11 mouse cellular contexts compared by ENCODE assay signal in genomic region chr19:4135963-4136345, GRCm38 (mm10). TPM values are rescaled to one million over a fixed set of nuclear protein-coding genes. Genes with fewer than 3 reads are reported as not detected.
DNase-seq lines count a peak whose midpoint lies in the region; ATAC-seq and TF ChIP-seq lines count a peak whose summit lies in the region.
"Not testable (repeated sequence)": the region's sequence is repeated elsewhere in the genome, so short reads cannot be mapped to it uniquely, and the experiment has no call there.
"Had no signal": no experiment of that assay in that cellular context is flagged by ENCODE, and none has a peak within 500 bp of the region (broad histone marks: within the 10 kb centered on the region; RNA-seq: fewer than 3 reads in every experiment).

No protein-coding gene starts in this region.

- not testable (repeated sequence) for H3K27me3 ChIP-seq in C2C12 (ENCODE audit: control insufficient read depth, insufficient read depth, insufficient read length); Patski; intestine, embryonic 15.5 days (replicated peaks); testis, adult 2 months (ENCODE audit: control insufficient read depth, insufficient read depth, low read length)
- peaks cover 11% of the 10 kb centered on the region; the same call in 1 of the 2 replicates for H3K27me3 ChIP-seq in liver, embryonic 13.5 days

- TF ChIP-seq POLR2A in testis, adult 2 months (IDR thresholded peaks at IDR 0.05; ENCODE audit: control insufficient read depth, low read depth, low read length), result not testable (repeated sequence)

- not testable (repeated sequence) for H3K27ac ChIP-seq in gastrocnemius, adult 2 months; intestine, embryonic 15.5 days; testis, adult 2 months (ENCODE audit: control insufficient read depth, insufficient read depth, low read depth, low read length)
- H3K27ac ChIP-seq in liver, embryonic 13.5 days, result peak overlapping the region; percentile 34; the same call in 1 of the 2 replicates

- H3K4me2 ChIP-seq in intestine, embryonic 15.5 days (replicated peaks), result not testable (repeated sequence)
- peak overlapping the region; percentile 43 for H3K4me2 ChIP-seq in liver, embryonic 13.5 days

- H3ac ChIP-seq in C2C12 (ENCODE audit: control insufficient read depth, insufficient read length, low read depth), result not testable (repeated sequence)

- not testable (repeated sequence) for H3K9ac ChIP-seq in intestine, embryonic 15.5 days; liver, embryonic 13.5 days

- not testable (repeated sequence) for H3K79me2 ChIP-seq in C2C12 (ENCODE audit: control insufficient read depth, insufficient read depth)

- not testable (repeated sequence) for H3K4me1 ChIP-seq in intestine, embryonic 15.5 days (replicated peaks); testis, adult 2 months (ENCODE audit: control insufficient read depth, insufficient read depth, low read length)
- peaks cover 43% of the 10 kb centered on the region for H3K4me1 ChIP-seq in liver, embryonic 13.5 days (replicated peaks)

- intact Hi-C loops in gastrocnemius, adult 2 months (cut with DNase I), result not testable (repeated sequence)

- TF ChIP-seq CTCF in C2C12 (IDR thresholded peaks at IDR 0.05; ENCODE audit: control insufficient read depth, insufficient read depth, insufficient read length), result peak; percentile 16
- TF ChIP-seq CTCF in Patski (IDR thresholded peaks at IDR 0.05), result not testable (repeated sequence)
- TF ChIP-seq CTCF in gastrocnemius, adult 2 months (IDR thresholded peaks at IDR 0.05), result peak; percentile 53
- peak; percentile 15; the same call in 1 of the 2 replicates for TF ChIP-seq CTCF in testis, adult 2 months (IDR thresholded peaks at IDR 0.05; ENCODE audit: control insufficient read depth, insufficient read depth, insufficient replicate concordance, low read depth, low read length)

- DNase-seq in Patski (ENCODE audit: low read depth, low spot score); gastrocnemius, adult 2 months; liver, embryonic 13.5 days: not testable (repeated sequence)

- H3K79me3 ChIP-seq in C2C12 (ENCODE audit: low read depth), result not testable (repeated sequence)

- CTCF ChIA-PET in Patski (lab: Charles Lee), result interaction anchor here (1.2 kb wide), 1 partner anchor 11 kb away, joined by 3 read pairs; no protein-coding TSS in a partner anchor

- POLR2A ChIA-PET in Patski (lab: Charles Lee), result not testable (repeated sequence)

- WGBS in intestine, embryonic 15.5 days, result 20% methylated on average over 8 of the region's 8 CpGs
- 18% methylated on average over 8 of the region's 8 CpGs for WGBS in liver, embryonic 13.5 days (ENCODE audit: insufficient replicate concordance)

- in situ Hi-C loops in Patski (cut with MboI; ENCODE audit: low pct_unique_long_range_greater_than_20kb), result not testable (repeated sequence)

- not testable (repeated sequence) for H3K4me3 ChIP-seq in C2C12 (ENCODE audit: insufficient read depth, poor library complexity, severe bottlenecking); gastrocnemius, adult 2 months; intestine, embryonic 15.5 days (replicated peaks); testis, adult 2 months (ENCODE audit: control insufficient read depth, low read depth, low read length)
- peak overlapping the region; percentile 33; the same call in 1 of the 2 replicates for H3K4me3 ChIP-seq in liver, embryonic 13.5 days (replicated peaks)

- ATAC-seq in Patski, result peak; percentile 29
- 0 out of 2 replicates have a peak, but pooled peaks have one; percentile 56 for ATAC-seq in cerebellum, adult (ENCODE audit: insufficient number of reproducible peaks, low FRiP score, low TSS enrichment)
- peak; percentile 50 for ATAC-seq in intestine, embryonic 15.5 days
- peak; percentile 57 for ATAC-seq in liver, embryonic 13.5 days (ENCODE audit: low read depth)
- peak; percentile 74; the same call in 1 of the 2 replicates for ATAC-seq in megakaryocyte-erythroid progenitor cell, adult 5-6 weeks (replicated peaks; ENCODE audit: low FRiP score, low TSS enrichment, poor library complexity, severe bottlenecking)

- H3K9me3 ChIP-seq in intestine, embryonic 15.5 days; liver, embryonic 13.5 days (replicated peaks): not testable (repeated sequence)

- peaks cover 12% of the 10 kb centered on the region for H3K36me3 ChIP-seq in C2C12 (ENCODE audit: control insufficient read depth, insufficient read depth)
- peaks cover 12% of the 10 kb centered on the region for H3K36me3 ChIP-seq in intestine, embryonic 15.5 days
- peaks cover 26% of the 10 kb centered on the region for H3K36me3 ChIP-seq in liver, embryonic 13.5 days
- H3K36me3 ChIP-seq in testis, adult 2 months (ENCODE audit: control insufficient read depth, insufficient read depth, low read length), result not testable (repeated sequence)

RNA-seq across cellular contexts. Expression of gene Gpr152, which starts 3.6 kb away (rescaled TPM):
- polyA plus RNA-seq in C2C12 (2012; fragmentation: generic; extraction: Trizol) (not detected), Patski (2021) (not detected)
- total RNA-seq in gastrocnemius, adult 2 months (2021), result not detected
- not detected in 2 replicates for polyA plus RNA-seq in intestine, embryonic 15.5 days (2015; fragmentation: Nextera tagmentation; extraction: Ambion mirVana)
- 0.02 TPM in 1 of 2 replicates, not detected in the other for polyA plus RNA-seq in liver, embryonic 13.5 days (2015; fragmentation: Nextera tagmentation; extraction: Ambion mirVana)
- total RNA-seq in megakaryocyte-erythroid progenitor cell, adult 5-6 weeks (2014; fragmentation: Nextera tagmentation), result not detected in 2 replicates
- total RNA-seq in megakaryocyte-erythroid progenitor cell, adult 5-6 weeks (2017), result not detected in 2 replicates
- 0.02 TPM in 1 of 2 replicates, not detected in the other for polyA plus RNA-seq in testis, adult 2 months (2012; rRNA removed)
- total RNA-seq: heart, postnatal 36 days had no signal
- polyA plus RNA-seq: forebrain, embryonic 10.5 days; macrophage had no signal

RNA-seq across cellular contexts. Expression of gene Cabp4, which starts 7.9 kb away (rescaled TPM):
- 0.04 TPM for polyA plus RNA-seq in C2C12 (2012; fragmentation: generic; extraction: Trizol)
- polyA plus RNA-seq in Patski (2021), result 0.17 TPM
- not detected for total RNA-seq in gastrocnemius, adult 2 months (2021)
- 0.09 and 0.19 TPM in 2 replicates for polyA plus RNA-seq in intestine, embryonic 15.5 days (2015; fragmentation: Nextera tagmentation; extraction: Ambion mirVana)
- 0.07 and 0.13 TPM in 2 replicates for polyA plus RNA-seq in liver, embryonic 13.5 days (2015; fragmentation: Nextera tagmentation; extraction: Ambion mirVana)
- 0.39 and 1.5 TPM in 2 replicates for total RNA-seq in megakaryocyte-erythroid progenitor cell, adult 5-6 weeks (2014; fragmentation: Nextera tagmentation)
- not detected in 2 replicates for total RNA-seq in megakaryocyte-erythroid progenitor cell, adult 5-6 weeks (2017)
- polyA plus RNA-seq in testis, adult 2 months (2012; rRNA removed), result 0.16 and 0.29 TPM in 2 replicates
- polyA plus RNA-seq: forebrain, embryonic 10.5 days; macrophage had no signal

RNA-seq across cellular contexts. Expression of gene Aip, which starts 10.3 kb away (rescaled TPM):
- polyA plus RNA-seq in C2C12 (2012; fragmentation: generic; extraction: Trizol) (208 TPM), Patski (2021) (149 TPM)
- total RNA-seq in gastrocnemius, adult 2 months (2021), result 10 to 100 TPM; 69.9 to 71.8 TPM
- polyA plus RNA-seq in intestine, embryonic 15.5 days (2015; fragmentation: Nextera tagmentation; extraction: Ambion mirVana), result 75.0 and 80.7 TPM in 2 replicates
- polyA plus RNA-seq in liver, embryonic 13.5 days (2015; fragmentation: Nextera tagmentation; extraction: Ambion mirVana), result 37.7 and 38.9 TPM in 2 replicates
- 25.9 and 31.2 TPM in 2 replicates for total RNA-seq in megakaryocyte-erythroid progenitor cell, adult 5-6 weeks (2014; fragmentation: Nextera tagmentation)
- 16.9 and 23.2 TPM in 2 replicates for total RNA-seq in megakaryocyte-erythroid progenitor cell, adult 5-6 weeks (2017)
- polyA plus RNA-seq in testis, adult 2 months (2012; rRNA removed), result 21.0 and 23.5 TPM in 2 replicates

RNA-seq across cellular contexts. Expression of gene Coro1b, which starts 12.5 kb away (rescaled TPM):
- polyA plus RNA-seq in C2C12 (2012; fragmentation: generic; extraction: Trizol) (257 TPM), Patski (2021) (321 TPM)
- total RNA-seq in gastrocnemius, adult 2 months (2021), result 10 to 100 TPM in 1 of 2 experiments, 1 to 10 TPM in 1; 9.8 to 14.7 TPM
- polyA plus RNA-seq in intestine, embryonic 15.5 days (2015; fragmentation: Nextera tagmentation; extraction: Ambion mirVana), result 207 and 214 TPM in 2 replicates
- polyA plus RNA-seq in liver, embryonic 13.5 days (2015; fragmentation: Nextera tagmentation; extraction: Ambion mirVana), result 70.7 and 72.6 TPM in 2 replicates
- 103 and 123 TPM in 2 replicates for total RNA-seq in megakaryocyte-erythroid progenitor cell, adult 5-6 weeks (2014; fragmentation: Nextera tagmentation)
- 42.8 and 97.1 TPM in 2 replicates for total RNA-seq in megakaryocyte-erythroid progenitor cell, adult 5-6 weeks (2017)
- 87.3 and 97.2 TPM in 2 replicates for polyA plus RNA-seq in testis, adult 2 months (2012; rRNA removed)

RNA-seq across cellular contexts. Expression of gene Ptprcap, which starts 17.4 kb away (rescaled TPM):
- polyA plus RNA-seq in C2C12 (2012; fragmentation: generic; extraction: Trizol) (5.8 TPM), Patski (2021) (0.62 TPM)
- under 1 TPM in 1 of 2 experiments, not detected in 1; 0.43 TPM for total RNA-seq in gastrocnemius, adult 2 months (2021)
- polyA plus RNA-seq in intestine, embryonic 15.5 days (2015; fragmentation: Nextera tagmentation; extraction: Ambion mirVana), result 3.9 and 5.4 TPM in 2 replicates
- 18.8 and 21.3 TPM in 2 replicates for polyA plus RNA-seq in liver, embryonic 13.5 days (2015; fragmentation: Nextera tagmentation; extraction: Ambion mirVana)
- total RNA-seq in megakaryocyte-erythroid progenitor cell, adult 5-6 weeks (2014; fragmentation: Nextera tagmentation), result 53.0 and 63.6 TPM in 2 replicates
- total RNA-seq in megakaryocyte-erythroid progenitor cell, adult 5-6 weeks (2017), result 104 and 112 TPM in 2 replicates
- polyA plus RNA-seq in testis, adult 2 months (2012; rRNA removed), result 0.65 and 1.0 TPM in 2 replicates
- polyA plus RNA-seq: forebrain, embryonic 10.5 days had no signal
